Mouse (Mus musculus) cortical plate, adult 2 months (tissue): ENCODE data around the gene 3110082I17Rik. TPM values are rescaled to one million over a fixed set of nuclear protein-coding genes. Genes with fewer than 3 reads are reported as not detected.

Experiments used
- H3K27ac ChIP-seq: fragments of 200-500 bp; 2 replicates; pipeline ENCODE4 v1.5.1; 2012; ENCODE audit warnings: low read length, control low read depth, inconsistent platforms; ENCODE audit not compliant: insufficient read depth
- H3K4me1 ChIP-seq: fragments of 200-500 bp; 2 replicates; pipeline ENCODE4 v1.6.1; 2011; ENCODE audit warnings: low read length; ENCODE audit not compliant: control insufficient read depth, insufficient read depth
- H3K4me3 ChIP-seq: fragments of 200-500 bp; 2 replicates; pipeline ENCODE4 v1.5.1; 2011; ENCODE audit warnings: mild to moderate bottlenecking, low read length, control low read depth; ENCODE audit not compliant: insufficient read depth
- CTCF ChIP-seq: fragments of 200-500 bp; IDR thresholded peaks from 2 replicates; pipeline ENCODE4 v1.5.1; 2011; ENCODE audit warnings: mild to moderate bottlenecking, control low read depth, low read length; ENCODE audit not compliant: insufficient read depth; ENCODE audit errors: extremely low read depth
- POLR2A ChIP-seq: fragments of 200-500 bp; IDR thresholded peaks from 2 replicates; pipeline ENCODE4 v1.6.1; 2011; ENCODE audit warnings: mild to moderate bottlenecking, low read length, control low read depth; ENCODE audit not compliant: insufficient read depth; ENCODE audit errors: extremely low read depth
- polyA plus RNA-seq: library from polyadenylated mRNA; depleted of rRNA; stranded (reverse); fragments of >200 nt; gene quantifications from 2 replicates; pipeline ENCODE4 v1.2.3, GENCODE M21; 2012

The 3110082I17Rik gene
- polyA plus RNA-seq, 1 experiment: 12.9 TPM

- no peak overlapping the region for H3K4me3 ChIP-seq
- H3K4me1 ChIP-seq: peaks cover 15% of the 10 kb centered on the region
- peak overlapping the region; percentile 94 for H3K27ac ChIP-seq
- TF ChIP-seq CTCF (no peak), POLR2A (peak; percentile 16; the same call in 1 of the 2 replicates)
Measured at GRCm38 (mm10) chr5:139389676-139390061, 70.7 kb downstream of the 3110082I17Rik start.

- Histone ChIP-seq H3K27ac (peak overlapping the region; percentile 94), H3K4me1 (peaks cover 16% of the 10 kb centered on the region)
- TF ChIP-seq POLR2A: no peak
- TF ChIP-seq CTCF: no peak
Measured at GRCm38 (mm10) chr5:139388694-139389675, 71.3 kb downstream of the 3110082I17Rik start.

GRCm38 (mm10) chr5:139388195-139388570 lies 72.1 kb downstream of the 3110082I17Rik start:
- Histone ChIP-seq H3K4me1 (peaks cover 16% of the 10 kb centered on the region), H3K27ac (peak overlapping the region; percentile 94; the same call in 1 of the 2 replicates), H3K4me3 (no peak overlapping the region)
- TF ChIP-seq POLR2A (no peak), CTCF (no peak)

More at GRCm38 (mm10) chr5:139388694-139389675, 71.3 kb downstream of the 3110082I17Rik start:
- no peak overlapping the region for H3K4me3 ChIP-seq

GRCm38 (mm10) chr5:139387329-139388194 lies 72.8 kb downstream of the 3110082I17Rik start:
- no peak for TF ChIP-seq POLR2A
- TF ChIP-seq CTCF: no peak
- H3K4me1 ChIP-seq: peaks cover 16% of the 10 kb centered on the region
- 0 out of 2 replicates have a peak overlapping the region, but pooled peaks have one; percentile 94 for H3K27ac ChIP-seq
- no peak overlapping the region for H3K4me3 ChIP-seq

GRCm38 (mm10) chr5:139386047-139386446 lies 74.3 kb downstream of the 3110082I17Rik start:
- H3K4me3 ChIP-seq: no peak overlapping the region
- peaks cover 20% of the 10 kb centered on the region for H3K4me1 ChIP-seq
- no peak overlapping the region for H3K27ac ChIP-seq
- TF ChIP-seq CTCF: no peak
- no peak for TF ChIP-seq POLR2A

GRCm38 (mm10) chr5:139384531-139384930 lies 75.8 kb downstream of the 3110082I17Rik start:
- H3K4me1 ChIP-seq: peaks cover 16% of the 10 kb centered on the region
- TF ChIP-seq CTCF: no peak
- TF ChIP-seq POLR2A: no peak
- no peak overlapping the region for H3K4me3 ChIP-seq
- no peak overlapping the region for H3K27ac ChIP-seq

- Histone ChIP-seq H3K27ac (peak overlapping the region; percentile 56), H3K4me1 (peaks cover 7% of the 10 kb centered on the region), H3K4me3 (no peak overlapping the region)
- TF ChIP-seq POLR2A: no peak
- no peak for TF ChIP-seq CTCF
Measured at GRCm38 (mm10) chr5:139383234-139383633, 77.1 kb downstream of the 3110082I17Rik start.

- Histone ChIP-seq H3K4me1 (peaks cover 7% of the 10 kb centered on the region), H3K27ac (peak overlapping the region; percentile 56), H3K4me3 (0 out of 2 replicates have a peak overlapping the region, but pooled peaks have one; percentile 94)
- peak; percentile 70 for TF ChIP-seq POLR2A
- no peak for TF ChIP-seq CTCF
Measured at GRCm38 (mm10) chr5:139382760-139383159, 77.6 kb downstream of the 3110082I17Rik start.
